Mouse (Mus musculus) Patski (cell line): Measurements from ENCODE around the gene Gm17349. TPM values are rescaled to one million over a fixed set of nuclear protein-coding genes. Genes with fewer than 3 reads are reported as not detected.
"Not testable (repeated sequence)": the region's sequence is repeated elsewhere in the genome, so short reads cannot be mapped to it uniquely, and the experiment has no call there.

Experiments used
- ATAC-seq: fragments of 100-300 bp; one replicate; pipeline ENCODE4 v1.8.0; 2021
- CTCF ChIA-PET: fragments of 350-600 bp; sonication (Branson Sonifier 250); formaldehyde crosslinking; loops from one replicate; lab custom pipeline; 2022; ENCODE audit warnings: inconsistent platforms; lab: Charles Lee
- POLR2A ChIA-PET: fragments of 350-600 bp; sonication (Branson Sonifier 250); formaldehyde crosslinking; loops from one replicate; lab custom pipeline; 2022; ENCODE audit warnings: antibody characterized with exemption, inconsistent platforms; lab: Charles Lee
- DNase-seq: peaks from one replicate; pipeline ENCODE4 v3.0.0-alpha.2; 2011; ENCODE audit warnings: low read depth, low spot score
- H3K27me3 ChIP-seq: fragments of 371-371 bp; one replicate; pipeline ENCODE4 v1.5.1; 2021
- CTCF ChIP-seq: fragments of 100-300 bp; IDR thresholded peaks from one replicate; pipeline ENCODE4 v1.5.1; 2021
- in situ Hi-C: fragments of 300-500 bp; cut with MboI; formaldehyde crosslinking; loops from 3 replicates; pipeline ENCODE4 v1.11.1; 2018; ENCODE audit warnings: low pct_unique_long_range_greater_than_20kb, mixed read lengths
- polyA plus RNA-seq: library from polyadenylated mRNA; unstranded; gene quantifications from one replicate; pipeline ENCODE4 v1.2.3, GENCODE M21; 2021

Gm17349 gene
- polyA plus RNA-seq, 1 experiment from 2014 or later: not detected

- H3K27me3 ChIP-seq: no peaks in the 10 kb centered on the region
- ChIA-PET POLR2A (interaction anchor here (1.1 kb wide), 1 partner anchor 38 kb away, joined by 3 read pairs; no protein-coding TSS in a partner anchor), CTCF (interaction anchor here (0.9 to 1.1 kb wide), 2 partner anchors 9 to 22 kb away, joined by 3 read pairs; no protein-coding TSS in a partner anchor)
- in situ Hi-C loops: no loop called here
- TF ChIP-seq CTCF: no peak
- peak; percentile 63 for ATAC-seq
- peak; percentile 68 for DNase-seq
Measured at GRCm38 (mm10) chr15:99701999-99702900, 3.0 kb downstream of the Gm17349 start, which contains the start of gene Smarcd1. Smarcd1 (plus strand) TSS chr15:99702129.

GRCm38 (mm10) chr15:99701640-99701998, 3.7 kb downstream of the Gm17349 start:
- CTCF ChIA-PET, DNase-seq, H3K27me3 ChIP-seq, in situ Hi-C loops, ATAC-seq: not testable (repeated sequence)
- POLR2A ChIA-PET: interaction anchor here (0.6 kb wide), 1 partner anchor 303 kb away, joined by 3 read pairs; no protein-coding TSS in a partner anchor

- in situ Hi-C loops: no loop called here
- ChIA-PET POLR2A (interaction anchor here (0.8 kb wide), 1 partner anchor 23 kb away, joined by 3 read pairs; no protein-coding TSS in a partner anchor), CTCF (interaction anchor here (1.2 kb wide), 1 partner anchor 12 kb away, joined by 5 read pairs; no protein-coding TSS in a partner anchor)
- ATAC-seq (no peak), DNase-seq (no peak)
- no peak for TF ChIP-seq CTCF
- H3K27me3 ChIP-seq: no peaks in the 10 kb centered on the region
Measured at GRCm38 (mm10) chr15:99700219-99701106, 4.8 kb downstream of the Gm17349 start.

GRCm38 (mm10) chr15:99699715-99700114, 5.6 kb downstream of the Gm17349 start:
- CTCF ChIA-PET: interaction anchor here (1.2 kb wide), 1 partner anchor 11 kb away, joined by 5 read pairs; no protein-coding TSS in a partner anchor
- POLR2A ChIA-PET: no interaction called here

GRCm38 (mm10) chr15:99698533-99699085, 6.7 kb downstream of the Gm17349 start:
- in situ Hi-C loops: no loop called here
- H3K27me3 ChIP-seq: no peaks in the 10 kb centered on the region
- DNase-seq (no peak), ATAC-seq (no peak)
- TF ChIP-seq CTCF: no peak
- CTCF ChIA-PET: no interaction called here
- POLR2A ChIA-PET: no interaction called here

More at GRCm38 (mm10) chr15:99699715-99700114, 5.6 kb downstream of the Gm17349 start:
- in situ Hi-C loops: no loop called here
- ATAC-seq: no peak
- no peaks in the 10 kb centered on the region for H3K27me3 ChIP-seq
- DNase-seq: no peak
- no peak for TF ChIP-seq CTCF

GRCm38 (mm10) chr15:99697309-99697708, 8.0 kb downstream of the Gm17349 start:
- POLR2A ChIA-PET: no interaction called here
- CTCF ChIA-PET: no interaction called here
- no peaks in the 10 kb centered on the region for H3K27me3 ChIP-seq
- DNase-seq: no peak
- ATAC-seq: no peak
- TF ChIP-seq CTCF: no peak
- in situ Hi-C loops: no loop called here

- TF ChIP-seq CTCF: no peak
- DNase-seq (no peak), ATAC-seq (no peak)
- no peaks in the 10 kb centered on the region for H3K27me3 ChIP-seq
- POLR2A ChIA-PET: no interaction called here
- CTCF ChIA-PET: interaction anchor here (0.9 to 2.6 kb wide), 4 partner anchors 9 to 96 kb away, joined by 3 to 13 read pairs (median 4); partner anchors contain the start of gene Aqp6
- in situ Hi-C loops: no loop called here
Measured at GRCm38 (mm10) chr15:99691976-99692375, 13.3 kb downstream of the Gm17349 start.

- DNase-seq (no peak), ATAC-seq (no peak)
- ChIA-PET POLR2A (interaction anchor here (0.6 kb wide), 1 partner anchor 10 kb away, joined by 6 read pairs; no protein-coding TSS in a partner anchor), CTCF (interaction anchor here (0.8 to 2.6 kb wide), 4 partner anchors 15 to 95 kb away, joined by 3 to 13 read pairs (median 4); partner anchors contain the start of gene Aqp6)
- in situ Hi-C loops: no loop called here
- no peak for TF ChIP-seq CTCF
- H3K27me3 ChIP-seq: no peaks in the 10 kb centered on the region
Measured at GRCm38 (mm10) chr15:99690924-99691323, 14.4 kb downstream of the Gm17349 start.

GRCm38 (mm10) chr15:99688712-99689111, 16.6 kb downstream of the Gm17349 start:
- ATAC-seq (peak; percentile 58), DNase-seq (peak; percentile 17)
- no peaks in the 10 kb centered on the region for H3K27me3 ChIP-seq
- ChIA-PET POLR2A (no interaction called here), CTCF (interaction anchor here (0.7 to 2.1 kb wide), 13 partner anchors 10 to 194 kb away, joined by 3 to 15 read pairs (median 4); partner anchors contain the start of gene Asic1)
- in situ Hi-C loops: loop anchor here (5.0 to 10.0 kb wide), 2 partner anchors 196 to 226 kb away; no protein-coding TSS in a partner anchor
- peak; percentile 89 for TF ChIP-seq CTCF
